Mouse (Mus musculus): ENCODE measurements around the gene Vipr1. TPM values are rescaled to one million over a fixed set of nuclear protein-coding genes. Genes with fewer than 3 reads are reported as not detected.

The Vipr1 gene
- total RNA-seq (2023) = 100 to 1,000 TPM; 103 to 106 TPM

DNA sequence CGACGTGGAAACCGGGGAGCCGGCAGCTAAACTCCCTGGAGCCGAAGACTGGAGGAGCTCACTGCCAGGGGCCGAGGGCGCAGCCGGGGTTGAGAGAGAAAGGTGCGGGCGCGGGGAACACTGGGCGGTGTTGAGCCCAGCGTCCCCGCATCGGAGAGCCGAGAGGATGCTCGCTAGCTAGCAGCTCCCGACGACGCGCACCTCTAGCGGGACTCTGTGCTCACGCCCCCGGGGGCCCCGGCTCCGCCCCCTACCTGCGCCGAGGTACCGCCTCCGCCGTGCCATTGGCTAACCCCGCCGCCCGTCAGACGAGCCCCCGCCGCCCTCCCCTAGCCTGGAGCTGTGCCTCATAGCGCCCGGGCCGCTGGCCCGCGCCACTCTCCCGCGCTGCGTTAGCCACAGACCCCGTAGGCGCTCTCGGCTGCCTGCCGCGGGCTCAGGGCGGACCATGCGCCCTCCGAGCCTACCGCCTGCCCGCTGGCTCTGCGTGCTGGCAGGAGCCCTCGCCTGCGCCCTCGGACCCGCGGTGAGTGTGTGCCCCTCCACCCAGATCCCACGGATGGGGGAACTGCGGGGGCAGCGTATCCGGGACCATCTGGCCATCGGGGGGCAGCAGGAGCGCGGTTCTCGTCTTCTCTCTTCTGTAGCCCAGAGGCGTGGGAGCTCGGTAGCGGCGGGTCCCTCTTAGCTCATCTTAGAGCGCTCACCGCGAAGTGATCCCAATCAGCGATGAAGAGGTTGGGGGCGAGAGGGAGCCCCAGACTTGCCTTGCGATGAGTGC lies at the start of gene Vipr1:
Gene Vipr1, plus strand, starts transcription at position 316 of the 781 bp plus-strand sequence.

GRCm38 (mm10) chr9:121642001-121642400 lies 515 bp upstream of the Vipr1 start, which contains the start of gene Lyzl4:
Lyzl4 (minus strand) TSS chr9:121642096.

GRCm38 (mm10) chr9:121704646-121705625 lies 62.4 kb downstream of the Vipr1 start, which contains the start of gene Sec22c:
Sec22c (minus strand) TSS chr9:121705490.

DNA sequence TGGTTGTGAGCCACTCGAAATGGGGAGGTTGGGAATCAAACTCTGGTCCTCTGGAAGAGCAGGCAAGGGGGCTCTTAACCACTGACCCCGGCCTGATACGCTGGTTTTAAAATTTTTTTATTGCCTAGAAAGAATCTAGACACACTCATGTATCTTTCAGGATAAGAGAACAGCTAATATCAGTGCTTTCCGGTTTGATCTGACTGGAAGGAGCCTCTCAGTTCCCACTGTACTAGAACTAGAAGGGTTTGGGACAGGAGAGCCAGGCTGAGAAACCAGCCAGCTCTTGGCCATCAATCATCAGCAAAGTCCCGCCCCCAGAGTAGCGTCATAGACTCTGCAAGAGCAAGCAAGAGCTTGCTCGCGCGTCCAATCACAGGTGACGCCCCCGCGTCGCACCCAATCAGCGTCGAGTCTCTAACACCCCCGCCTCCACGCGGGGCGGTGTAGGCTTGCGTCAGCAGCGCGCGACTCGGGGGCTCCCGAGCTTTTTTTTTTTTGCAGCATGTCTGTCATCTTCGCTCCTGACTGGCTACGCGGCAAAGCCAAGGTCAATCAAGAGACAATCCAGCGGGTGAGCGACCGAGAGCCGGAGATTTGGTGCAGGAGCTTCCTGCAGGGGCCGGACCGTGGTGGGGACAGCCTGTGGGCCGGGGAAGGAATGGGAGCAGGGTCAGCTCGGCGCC lies 67.5 kb downstream of the Vipr1 start, which contains the start of gene Ss18l2:
Gene Ss18l2, plus strand, starts transcription at position 432 of the 686 bp plus-strand sequence.

DNA sequence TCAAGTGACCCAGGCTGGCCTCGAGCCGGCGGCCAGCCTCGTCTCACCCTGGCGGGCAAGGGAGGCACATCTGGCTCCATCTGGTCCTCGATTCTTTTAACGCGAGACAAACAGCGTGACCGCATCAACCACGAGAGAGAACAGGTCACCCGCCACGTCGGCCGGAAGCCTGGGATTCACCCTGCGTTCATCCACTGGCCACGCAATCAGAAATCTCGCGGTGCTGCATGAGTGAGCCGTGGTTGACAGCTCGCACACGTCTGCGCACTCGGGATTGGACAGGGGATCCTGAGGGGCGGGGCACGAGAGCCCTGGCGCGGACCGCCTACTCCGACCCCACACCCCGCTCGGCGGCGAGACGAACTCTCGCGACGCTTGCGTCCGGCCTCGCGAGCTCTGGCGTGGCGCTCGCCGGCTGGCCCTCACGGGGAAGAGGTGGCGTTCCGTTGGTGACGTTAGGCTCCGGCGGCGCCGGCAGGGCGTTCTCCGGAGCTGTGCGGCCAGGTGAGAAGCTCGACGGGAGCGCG lies 76.3 kb downstream of the Vipr1 start, which contains the start of gene Nktr:
Gene Nktr, plus strand, starts transcription at position 378 of the 527 bp plus-strand sequence.

Other genes with a start within 250 kb of the Vipr1 start
- not detected for gene Cck, start 147.0 kb upstream of the Vipr1 start, total RNA-seq (2023)
- not detected for gene Lyzl4, start 620 bp upstream of the Vipr1 start, total RNA-seq (2023)
- 10 to 100 TPM; 31.7 to 42.8 TPM for gene Sec22c, start 62.8 kb downstream of the Vipr1 start, total RNA-seq (2023)
- 10 to 100 TPM; 13.8 to 17.4 TPM for gene Ss18l2, start 67.6 kb downstream of the Vipr1 start, total RNA-seq (2023)
- 100 to 1,000 TPM; 247 to 264 TPM for gene Nktr, start 76.5 kb downstream of the Vipr1 start, total RNA-seq (2023)
- gene Zfp651, start 116.6 kb downstream of the Vipr1 start, total RNA-seq (2023) = 1 to 10 TPM; 1.8 to 2.2 TPM
- gene Klhl40, start 134.9 kb downstream of the Vipr1 start, total RNA-seq (2023) = not detected
- not detected for gene Hhatl, start 149.8 kb downstream of the Vipr1 start, total RNA-seq (2023)
- gene Ccdc13, start 196.7 kb downstream of the Vipr1 start, total RNA-seq (2023) = not detected
- 10 to 100 TPM; 34.2 to 37.4 TPM for gene Higd1a, start 215.6 kb downstream of the Vipr1 start, total RNA-seq (2023)